Mouse (Mus musculus) right cerebral cortex, postnatal 10 days (tissue): ENCODE results near the gene Rps6kb1.

Experiments used
- DNase-seq, 2 experiments: peaks; one replicate each; pipeline ENCODE4 v3.0.0; 2021; ENCODE audit warnings: low spot score in 2 of 2

The Rps6kb1 gene

DNA sequence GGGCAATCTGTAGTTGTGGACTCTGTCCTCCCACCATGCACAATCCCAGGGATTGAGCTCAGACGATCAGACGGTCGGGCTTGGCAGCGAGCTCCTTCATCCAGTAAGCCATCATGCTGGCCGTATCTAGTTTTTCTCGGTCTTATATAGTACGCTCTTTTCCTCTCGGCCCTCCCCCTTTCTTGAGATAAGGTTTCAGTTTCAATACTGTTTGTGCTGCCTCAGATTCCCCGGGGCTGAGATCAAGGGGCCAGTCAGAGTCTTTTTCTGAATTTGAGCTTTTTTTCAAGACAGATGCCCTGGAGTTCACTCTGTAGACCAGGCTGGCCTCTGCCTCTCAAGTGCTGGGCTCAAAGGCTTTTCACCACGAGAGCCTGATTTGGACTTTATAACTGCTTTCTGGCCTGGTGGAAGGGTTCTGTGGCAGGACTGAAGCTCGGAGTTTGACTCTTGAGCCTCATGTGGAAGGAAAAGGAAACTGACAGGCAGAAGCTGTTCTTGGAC lies 36.7 kb upstream of the Rps6kb1 start:
- DNase-seq = no peak

DNA sequence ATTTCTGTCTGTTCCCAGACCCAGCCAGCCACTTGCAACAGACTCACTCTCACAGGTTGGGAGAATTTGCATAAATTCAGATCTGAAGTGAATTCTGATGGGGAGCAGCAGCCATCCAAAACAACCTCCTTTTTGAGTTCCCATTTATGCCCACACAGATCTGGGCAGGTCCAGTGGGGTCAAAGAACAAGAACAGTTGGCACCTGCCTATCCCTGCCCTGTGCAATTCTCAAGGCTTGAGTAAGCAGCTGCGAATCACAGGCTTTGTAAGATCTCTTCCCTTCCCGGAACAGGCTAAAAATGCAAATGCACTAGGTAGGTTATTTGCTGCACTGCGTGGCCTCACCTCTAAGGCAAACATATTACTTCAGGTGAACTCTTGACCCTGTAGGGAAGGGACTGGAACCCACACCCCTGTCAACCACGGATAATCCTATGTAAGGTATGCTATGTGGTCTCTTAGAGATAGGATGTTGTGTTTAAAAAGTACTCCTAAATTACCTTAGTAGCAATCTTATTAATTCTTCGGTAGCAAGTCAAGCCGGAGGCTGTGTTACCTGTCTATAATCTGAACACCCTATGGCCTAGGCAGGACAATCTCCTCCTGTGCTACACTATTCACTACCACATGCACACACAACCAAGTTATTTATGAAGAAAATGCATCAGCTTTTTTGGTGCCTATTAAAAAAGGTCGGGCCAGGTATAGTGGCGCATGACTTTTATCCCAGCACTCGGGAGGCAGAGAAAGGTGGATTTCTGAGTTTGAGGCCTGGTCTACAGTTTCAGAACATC lies 35.9 kb upstream of the Rps6kb1 start:
- DNase-seq = no peak

DNA sequence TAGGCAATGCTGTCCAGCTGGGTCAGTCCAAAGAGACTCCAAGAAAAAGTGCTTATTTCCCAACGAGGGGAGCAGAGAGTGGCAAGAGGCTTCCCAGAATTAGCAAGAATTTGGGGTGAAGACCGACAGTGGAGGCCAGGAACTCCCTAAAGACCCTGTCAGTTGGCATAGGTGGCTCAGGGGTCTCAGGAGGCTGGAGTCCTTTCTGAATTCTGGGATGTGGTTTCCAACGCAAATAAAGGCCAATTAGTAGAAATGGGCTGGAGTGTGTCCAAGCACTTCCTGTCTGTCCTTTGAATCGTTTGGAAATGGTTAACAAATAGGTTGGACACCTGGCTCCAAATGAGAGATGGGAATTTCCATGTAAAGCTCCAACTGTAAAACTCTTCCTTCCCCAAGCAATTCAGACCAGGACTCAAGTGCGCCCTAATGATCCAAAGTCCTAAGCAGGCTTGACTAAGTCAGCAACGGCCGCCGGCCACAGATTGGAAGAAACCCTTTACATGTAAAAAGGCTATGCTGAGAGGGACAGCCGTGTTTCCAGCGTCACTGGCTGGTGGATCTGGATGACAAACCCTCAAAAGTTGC lies 35.2 kb upstream of the Rps6kb1 start:
- DNase-seq = no peak

DNA sequence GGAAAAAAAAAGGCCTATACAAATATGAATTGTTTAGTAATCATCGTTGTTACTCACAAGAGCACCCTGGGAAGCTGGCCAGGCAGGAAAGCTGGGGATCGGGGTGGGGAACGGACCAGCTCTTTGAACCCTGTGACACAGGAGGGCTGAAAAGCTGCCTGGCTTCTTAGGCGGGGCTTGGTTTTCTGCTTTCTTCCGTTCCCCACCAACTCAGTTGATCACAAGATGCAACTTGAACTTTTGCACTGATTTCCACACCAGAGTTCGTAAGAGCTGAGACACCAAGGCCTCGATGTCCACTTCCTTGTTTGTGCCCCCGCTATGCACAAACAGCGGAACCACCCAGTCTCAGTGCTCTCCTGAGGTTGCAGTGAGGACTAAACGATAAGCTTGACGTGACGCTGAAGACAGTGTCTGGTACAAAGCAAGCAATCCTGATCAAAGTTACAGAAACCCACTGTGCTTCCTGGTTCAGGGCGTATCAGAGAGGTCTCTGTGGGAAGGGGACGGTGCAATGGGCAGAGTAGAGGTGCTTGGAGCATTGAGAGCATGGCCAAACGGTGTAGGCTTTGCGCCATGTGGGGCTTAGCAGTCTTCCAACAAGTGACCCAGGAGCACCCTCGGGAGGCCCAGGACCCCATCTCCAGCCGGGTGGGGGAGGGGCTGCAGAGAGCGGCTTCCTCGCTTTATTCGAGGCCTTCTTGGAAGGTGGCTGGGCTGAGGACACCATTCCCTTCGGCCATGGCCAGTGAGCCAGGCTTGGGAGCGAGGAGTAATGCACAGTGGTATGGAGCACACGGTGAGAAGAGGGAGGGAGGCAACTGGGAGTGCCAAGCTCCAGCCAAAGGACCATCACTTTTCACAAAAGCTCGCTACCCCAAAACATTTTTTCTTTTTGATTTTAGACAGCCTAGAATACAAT lies 34.5 kb upstream of the Rps6kb1 start:
- peak in 1 of 2 experiments; percentile 45 for DNase-seq

DNA sequence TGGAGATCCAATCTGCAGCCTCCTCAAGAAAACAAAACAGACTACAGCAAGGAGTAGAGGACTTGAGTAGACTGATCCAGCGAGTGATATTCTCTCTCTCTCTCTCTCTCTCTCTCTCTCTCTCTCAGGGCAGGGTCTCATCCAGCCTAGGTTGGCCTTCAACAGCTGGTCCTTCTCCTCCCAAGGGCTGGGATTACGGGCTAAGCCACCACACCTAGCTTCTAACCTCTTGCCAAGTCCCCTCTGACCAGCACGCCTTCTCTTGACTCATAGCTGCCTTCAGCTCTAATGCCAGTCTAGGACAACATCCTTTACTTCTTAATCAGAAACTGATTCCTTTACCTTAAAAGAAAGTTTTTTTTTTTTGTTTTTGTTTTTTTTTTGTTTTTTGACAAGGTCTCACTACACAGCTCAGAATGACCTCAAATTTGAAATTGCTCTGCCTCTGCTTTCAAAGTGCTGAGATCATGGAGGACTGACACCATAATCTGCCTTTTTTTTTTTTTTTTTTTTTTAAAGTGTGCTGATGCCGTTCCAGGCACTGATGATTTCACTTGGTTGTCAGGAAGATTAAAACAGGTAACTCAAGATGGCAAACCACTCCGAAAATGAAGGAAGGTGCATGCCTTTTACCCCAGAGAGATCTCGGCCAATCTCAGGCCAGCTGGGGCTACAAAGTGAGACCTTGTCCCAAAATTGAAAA lies 33.7 kb upstream of the Rps6kb1 start:
- no peak for DNase-seq

DNA sequence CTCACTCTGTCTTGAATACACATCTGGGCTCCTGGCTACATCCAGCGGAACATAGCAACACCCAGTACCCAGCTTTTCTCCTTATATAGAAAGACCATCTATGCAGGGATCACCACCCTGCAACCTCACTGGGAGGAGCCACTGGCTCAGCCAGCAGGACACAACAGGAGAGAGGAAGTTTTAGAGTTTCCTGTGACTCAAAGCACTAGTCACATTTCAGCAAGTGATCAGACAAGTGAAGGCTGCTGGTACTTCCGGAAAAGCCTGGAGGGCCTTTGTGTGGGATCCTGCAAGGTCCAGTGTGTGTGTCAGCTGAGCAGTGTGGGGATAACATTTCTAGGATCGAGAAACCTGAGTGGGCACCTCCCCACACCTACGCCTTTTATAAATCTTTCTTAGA lies 32.6 kb upstream of the Rps6kb1 start:
- DNase-seq = no peak

DNA sequence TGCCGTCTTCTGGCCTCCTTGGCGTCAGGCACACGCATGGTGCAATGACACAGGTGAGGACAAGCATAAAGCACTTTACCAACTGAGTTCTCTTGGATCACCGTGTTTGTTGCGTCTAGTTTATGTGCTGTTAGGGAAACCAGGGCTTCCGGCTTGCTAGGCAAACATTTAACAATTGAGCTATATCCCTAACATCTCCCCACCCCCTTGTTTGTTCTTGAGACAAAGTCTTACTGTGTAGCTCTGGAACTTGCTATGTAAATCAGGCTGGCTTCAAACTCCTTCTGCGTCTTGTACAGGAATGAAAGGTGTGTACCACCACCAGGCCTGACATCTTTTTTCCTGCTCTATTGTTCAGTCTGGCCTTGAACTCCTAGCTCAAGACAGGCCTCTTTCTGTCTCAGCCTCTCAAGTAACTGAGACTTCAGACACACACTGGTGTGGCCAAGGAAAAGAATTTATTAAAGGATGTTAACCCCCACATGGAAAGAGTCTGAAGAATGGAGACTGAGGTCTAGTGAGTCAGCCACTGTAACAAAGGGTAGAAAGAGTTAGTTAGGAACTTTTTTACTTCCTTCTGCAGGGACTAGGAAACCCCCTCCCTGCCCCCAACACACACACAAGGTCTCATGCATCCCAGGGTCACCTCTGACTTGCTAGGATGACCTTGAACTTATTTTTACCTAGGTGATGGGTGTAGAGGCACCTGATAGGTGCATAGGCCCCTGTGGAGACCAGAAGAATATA lies 31.2 kb upstream of the Rps6kb1 start:
- DNase-seq = no peak

DNA sequence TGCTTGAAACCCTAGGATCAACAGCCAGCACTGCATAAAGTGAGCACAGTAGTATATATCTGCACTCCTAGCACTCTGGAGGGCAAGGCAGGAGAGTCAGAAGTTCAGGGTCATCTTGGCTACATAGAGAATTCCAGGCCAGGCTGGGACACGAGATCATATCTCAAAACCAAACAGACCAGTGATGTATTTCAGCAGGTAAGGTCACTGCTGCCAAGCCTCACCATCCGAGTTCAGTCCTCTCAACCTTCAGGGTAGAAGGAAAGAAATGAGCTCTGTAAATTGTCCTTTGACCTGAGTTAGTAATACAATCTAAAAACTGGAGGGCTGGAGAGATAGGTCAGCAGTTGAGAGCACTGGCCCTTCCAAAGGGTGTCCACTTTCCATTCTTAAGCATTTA lies 29.8 kb upstream of the Rps6kb1 start:
- no peak for DNase-seq

DNA sequence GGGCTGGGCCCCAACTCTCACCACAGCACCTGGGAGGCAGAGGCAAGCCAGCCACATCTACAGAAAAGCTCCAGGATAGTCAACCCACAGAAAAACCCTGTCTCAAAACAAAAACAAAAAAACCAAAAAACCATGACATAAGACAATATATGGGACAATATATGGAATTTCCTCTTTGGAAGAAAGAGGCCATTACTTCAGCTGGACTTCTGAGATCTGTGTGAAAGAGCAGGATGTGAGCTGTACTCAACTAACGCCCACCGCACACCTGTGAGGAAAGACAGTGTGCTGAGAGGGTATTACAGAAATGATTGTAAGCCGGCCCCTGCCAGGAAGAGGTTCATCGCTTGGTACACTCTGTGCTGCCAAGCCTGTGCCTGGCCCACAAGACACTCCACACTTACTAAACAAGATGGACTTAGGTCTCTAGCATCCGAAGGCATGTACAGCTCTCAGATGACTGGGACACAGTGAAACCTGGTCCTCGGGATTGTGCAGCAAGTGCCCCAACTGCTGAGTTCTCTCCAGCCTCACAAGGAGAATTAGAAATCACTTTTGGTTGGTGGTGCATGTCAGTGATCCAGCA lies 29.1 kb upstream of the Rps6kb1 start:
- DNase-seq = no peak

DNA sequence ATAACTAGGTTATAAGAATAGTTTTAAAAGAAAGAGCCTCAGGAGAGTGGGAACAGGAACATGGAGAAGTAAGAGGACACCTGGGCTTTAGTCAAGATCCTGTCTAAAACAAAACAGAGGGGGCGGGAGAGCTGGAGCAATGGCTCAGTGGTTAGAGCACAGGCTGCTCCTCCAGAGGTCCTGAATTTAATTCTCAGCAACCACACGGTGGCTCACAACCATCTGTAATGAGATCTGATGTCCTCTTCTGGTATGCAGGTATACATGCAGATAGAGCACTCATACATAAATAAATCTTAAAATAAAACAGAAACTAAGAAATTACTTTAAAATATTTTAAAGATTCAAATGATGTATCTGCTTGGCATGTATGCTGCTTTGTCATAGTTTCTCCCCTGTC lies 28.0 kb upstream of the Rps6kb1 start:
- no peak for DNase-seq

DNA sequence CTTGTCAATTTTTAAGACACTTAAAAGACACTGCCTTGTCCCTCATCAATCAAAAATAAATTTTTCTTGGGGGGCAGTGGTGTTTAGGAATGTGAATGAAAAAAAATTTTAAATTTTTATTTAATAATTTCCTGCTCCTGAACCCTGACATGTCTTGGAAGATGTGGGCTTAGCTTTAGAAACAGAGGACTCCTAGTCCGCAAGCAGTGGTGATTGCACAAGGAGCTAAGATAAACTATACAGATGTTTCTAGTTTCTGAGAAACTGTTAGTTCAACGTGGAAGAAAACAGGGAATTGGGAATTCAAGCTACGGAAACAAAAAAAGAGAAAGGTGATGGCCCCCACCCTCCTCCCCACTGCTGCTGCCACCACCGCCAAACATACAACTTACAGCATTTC lies 27.3 kb upstream of the Rps6kb1 start:
- no peak for DNase-seq

DNA sequence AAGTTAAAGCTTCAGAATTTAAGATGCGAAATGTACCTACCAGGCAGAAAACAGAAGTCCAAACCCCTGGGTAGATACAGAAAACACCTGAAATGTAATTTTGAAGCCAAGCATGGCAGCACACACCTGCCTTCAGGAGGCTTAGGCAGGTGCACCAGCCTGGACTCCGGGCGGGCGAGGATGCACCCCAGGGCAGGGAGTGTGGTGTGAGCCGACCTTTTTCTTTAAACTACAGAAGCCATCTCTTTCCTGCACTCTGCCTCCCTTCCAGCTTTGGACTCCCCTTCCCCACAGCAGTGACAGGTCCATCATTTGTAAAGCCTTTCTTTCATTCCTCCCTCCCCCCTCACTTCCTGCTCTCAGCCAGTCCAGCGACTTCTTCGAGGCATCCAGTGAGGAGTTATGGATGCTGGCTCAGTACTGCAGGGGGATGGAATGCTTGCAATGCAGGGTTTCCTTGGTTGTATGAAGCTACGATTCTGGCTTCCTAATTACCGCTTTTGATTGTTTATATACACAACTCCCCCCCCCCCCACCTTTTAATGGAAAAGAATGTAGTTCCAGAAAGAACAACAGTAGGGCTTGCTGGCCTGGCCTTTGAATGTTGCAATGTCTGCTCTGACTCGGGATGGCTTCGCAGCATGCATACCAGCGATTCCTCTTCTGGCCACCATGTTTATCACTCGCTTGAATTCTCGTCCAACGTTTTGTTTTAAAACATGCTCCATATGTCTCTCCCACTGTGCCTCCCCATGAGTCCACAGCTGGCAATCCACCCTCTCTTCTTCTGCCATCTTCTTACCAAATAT lies 26.6 kb upstream of the Rps6kb1 start:
- no peak for DNase-seq

DNA sequence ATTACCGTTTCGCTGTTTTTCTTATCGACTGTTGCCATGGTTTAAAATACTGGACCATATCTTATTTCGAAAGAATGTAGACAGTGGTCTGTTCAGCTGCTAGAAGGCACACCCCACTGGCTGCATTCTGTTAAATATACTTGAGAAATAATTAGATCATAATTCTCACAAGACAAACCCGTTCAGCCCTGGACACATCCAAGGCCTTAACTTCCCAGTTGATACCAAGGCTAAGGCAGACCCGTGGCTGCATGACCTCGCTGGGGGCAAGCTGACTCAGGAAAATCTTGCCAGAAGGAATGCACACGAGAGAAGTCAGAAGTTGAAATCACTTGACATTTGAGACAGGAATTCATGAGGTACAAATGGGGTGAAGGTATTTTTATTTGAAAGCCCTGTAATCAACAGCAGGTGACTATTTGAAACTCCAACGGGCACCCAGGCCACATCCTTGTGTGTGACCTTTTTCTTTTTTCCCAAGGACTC lies 25.7 kb upstream of the Rps6kb1 start:
- DNase-seq = no peak

DNA sequence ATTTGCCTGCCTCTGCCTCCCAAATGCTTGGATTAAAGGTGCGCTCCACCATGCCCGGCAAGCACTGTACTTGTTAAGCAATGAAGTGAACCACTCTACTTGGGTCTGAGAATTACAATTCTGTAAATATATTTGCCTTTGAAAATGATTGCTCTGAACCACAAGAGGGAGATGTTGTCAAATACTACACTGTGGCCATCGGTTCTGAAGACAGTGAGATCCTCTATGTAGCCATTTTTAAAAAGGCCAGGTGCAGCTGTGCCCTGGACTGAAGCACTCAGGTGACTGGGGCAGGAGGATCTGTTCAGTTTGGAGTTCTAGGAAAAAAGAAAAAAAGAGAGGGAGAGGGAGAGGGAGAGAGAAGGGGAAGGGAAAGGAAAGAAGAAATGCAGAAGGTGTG lies 23.8 kb upstream of the Rps6kb1 start:
- DNase-seq = no peak

DNA sequence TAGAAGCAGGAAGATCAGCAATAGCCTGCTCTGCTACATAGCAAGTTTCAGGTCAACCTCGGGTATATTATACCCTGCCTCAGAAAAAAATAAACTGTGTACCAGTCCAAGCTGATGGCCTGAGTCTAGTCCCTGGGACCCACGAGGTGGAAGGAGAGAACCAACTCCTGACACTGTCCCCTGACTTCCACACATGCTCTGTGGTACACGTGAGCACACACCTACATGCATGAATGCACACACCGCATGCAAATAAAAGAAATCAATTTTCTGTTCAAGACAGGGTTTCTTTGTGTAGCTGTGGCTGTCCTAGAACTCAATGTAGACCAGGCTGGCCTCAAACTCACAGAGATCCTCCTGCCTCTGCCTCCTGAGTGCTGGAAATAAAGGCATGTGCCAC lies 13.7 kb upstream of the Rps6kb1 start:
- no peak for DNase-seq

DNA sequence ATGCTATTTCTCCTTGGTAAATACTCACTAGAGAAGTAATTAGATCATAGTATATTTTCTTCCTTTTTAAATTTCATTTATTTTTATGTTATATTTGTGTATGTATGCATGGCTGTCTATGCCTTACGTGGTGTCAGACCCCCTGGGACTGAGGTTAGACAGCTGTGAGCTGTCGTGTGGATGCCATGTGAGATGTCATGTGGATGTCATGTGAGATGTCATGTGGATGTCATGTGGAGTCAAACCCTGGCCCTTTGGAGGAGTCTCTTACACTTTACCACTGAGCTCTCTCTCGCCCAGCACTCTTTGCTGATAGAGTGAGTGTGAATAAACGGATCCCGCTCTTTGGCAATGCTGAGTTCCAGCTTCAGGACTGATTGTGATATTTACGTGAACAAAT lies 8.9 kb upstream of the Rps6kb1 start:
- no peak for DNase-seq

DNA sequence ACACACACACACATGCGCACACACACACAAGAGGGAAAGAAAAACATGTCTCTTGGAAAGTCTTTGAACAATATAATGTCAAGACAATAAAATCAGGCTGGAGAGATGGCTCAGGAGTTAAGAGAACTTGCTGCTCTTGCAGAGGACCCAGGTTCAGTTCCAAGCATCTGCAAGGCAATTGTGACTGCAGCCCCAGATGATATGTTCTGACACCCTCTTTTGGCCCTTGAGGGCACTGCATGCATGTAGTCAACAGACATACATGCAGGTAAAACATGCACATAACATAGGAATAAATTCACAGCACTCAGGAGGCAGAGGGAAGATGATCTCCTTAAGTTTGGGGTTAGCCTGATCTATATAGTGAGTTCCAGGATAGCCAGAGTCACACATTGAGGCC lies 2.8 kb upstream of the Rps6kb1 start:
- no peak for DNase-seq

DNA sequence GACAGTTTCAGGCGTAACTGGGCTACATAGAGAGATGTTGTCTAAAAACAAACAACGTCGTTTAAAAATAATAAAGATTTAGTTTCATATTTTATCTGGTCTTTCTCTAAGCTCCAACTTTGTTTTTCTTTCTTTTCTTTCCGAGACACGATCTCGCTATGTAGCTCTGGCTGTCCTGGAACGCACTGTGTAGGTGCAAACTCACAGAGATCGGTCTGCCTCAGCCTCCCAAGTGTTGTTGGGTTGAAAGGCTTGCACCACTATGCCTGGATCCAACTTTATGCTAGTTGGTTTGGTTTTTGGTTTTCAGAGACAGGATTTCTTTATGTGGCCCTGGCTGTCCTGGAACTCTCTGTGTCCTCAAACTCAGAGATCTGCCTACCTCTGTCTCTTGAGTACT lies 951 bp upstream of the Rps6kb1 start:
- no peak for DNase-seq

DNA sequence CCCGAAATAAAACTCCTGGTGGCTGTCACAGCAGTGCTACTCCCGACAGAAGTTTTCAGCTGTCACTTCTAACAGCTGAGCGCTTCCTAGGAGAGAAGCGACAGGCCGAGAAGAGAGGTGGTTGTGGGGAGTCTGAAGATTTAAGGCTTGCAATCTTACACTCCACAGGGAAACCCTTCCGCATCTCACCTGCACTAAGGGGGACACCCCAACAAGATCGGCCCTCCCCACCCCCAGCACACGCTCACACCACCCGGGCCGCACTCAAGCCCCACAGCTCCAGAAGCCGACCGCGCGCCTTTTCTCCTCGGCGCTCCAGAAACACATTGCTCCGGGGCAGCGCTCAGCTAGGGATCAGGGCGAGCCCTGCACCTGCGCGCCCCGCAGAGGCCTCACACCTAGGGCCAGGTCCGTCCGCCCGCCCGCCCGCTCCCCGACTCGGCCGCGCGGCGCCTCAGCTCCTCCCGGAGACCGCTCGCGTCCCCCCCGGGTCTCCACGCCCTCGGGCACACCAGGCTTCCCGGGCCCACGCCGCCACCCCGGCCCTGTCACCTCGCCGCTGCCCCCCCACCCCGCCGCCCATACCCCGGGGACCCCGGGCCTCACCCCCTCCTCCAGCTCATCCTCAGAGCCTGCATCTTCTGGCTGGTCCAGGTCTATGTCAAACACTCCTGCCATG lies 506 bp downstream of the Rps6kb1 start:
- peak; percentile 35 to 41 for DNase-seq
